Mouse (Mus musculus) intestine, postnatal 0 days (tissue): ENCODE measurements around the gene Celf3. TPM values are rescaled to one million over a fixed set of nuclear protein-coding genes. Genes with fewer than 3 reads are reported as not detected.

ENCODE experiments used
- ATAC-seq: fragments of 200-750 bp; cut with Nextera tagmentation; 2 replicates; pipeline ENCODE4 v1.8.0; 2017; ENCODE audit warnings: mild to moderate bottlenecking, moderate TSS enrichment, moderate library complexity
- H3K27ac ChIP-seq: fragments of 300-500 bp; sonication (generic); 2 replicates; pipeline ENCODE4 v1.5.1; 2014; ENCODE audit warnings: mild to moderate bottlenecking, low read depth, low read length, moderate library complexity
- H3K27me3 ChIP-seq: fragments of 300-500 bp; sonication (generic); replicated peaks from 2 replicates; pipeline ENCODE4 v1.6.1; 2014; ENCODE audit warnings: low read length, mixed read lengths; ENCODE audit not compliant: control insufficient read depth, insufficient read depth
- H3K36me3 ChIP-seq: fragments of 300-500 bp; sonication (generic); 2 replicates; pipeline ENCODE4 v1.6.1; 2014; ENCODE audit warnings: mild to moderate bottlenecking, moderate library complexity; ENCODE audit not compliant: control insufficient read depth, insufficient read depth
- H3K4me1 ChIP-seq: fragments of 300-500 bp; sonication (generic); replicated peaks from 2 replicates; pipeline ENCODE4 v1.6.1; 2014; ENCODE audit warnings: antibody characterized with exemption, low read length, mixed read lengths; ENCODE audit not compliant: control insufficient read depth, insufficient read depth
- H3K4me2 ChIP-seq: fragments of 300-500 bp; sonication (generic); replicated peaks from 2 replicates; pipeline ENCODE4 v1.6.1; 2014; ENCODE audit warnings: low read depth, mild to moderate bottlenecking, moderate library complexity
- H3K4me3 ChIP-seq: fragments of 300-500 bp; sonication (generic); 2 replicates; pipeline ENCODE4 v1.5.1; 2014; ENCODE audit warnings: low read depth, low read length
- H3K9ac ChIP-seq: fragments of 300-500 bp; sonication (generic); 2 replicates; pipeline ENCODE4 v1.6.1; 2014; ENCODE audit warnings: mild to moderate bottlenecking, low read depth, low read length
- H3K9me3 ChIP-seq: fragments of 300-500 bp; sonication (generic); 2 replicates; pipeline ENCODE4 v1.6.1; 2016; ENCODE audit warnings: mixed run types; ENCODE audit not compliant: control insufficient read depth
- CTCF ChIP-seq: sonication (generic); IDR thresholded peaks from 2 replicates; pipeline ENCODE4 v1.5.1; 2016; ENCODE audit warnings: low read depth, mild to moderate bottlenecking, control low read depth, antibody characterized with exemption, moderate library complexity
- WGBS: fragments of 180-500 bp; shearing (Covaris S2); extraction: QIAGEN DNeasy Blood & Tissue Kit; methylation state at CpG from one replicate; pipeline ENCODE4 v1.1.7; 2014; 5-methylcytosine and 5-hydroxymethylcytosine counted together
- polyA plus RNA-seq: library from polyadenylated mRNA; unstranded; fragments of >200 nt; fragmentation: Nextera tagmentation; extraction: Ambion mirVana; gene quantifications from 2 replicates; pipeline ENCODE4 v1.2.1, GENCODE M21; 2015

Celf3 gene
- polyA plus RNA-seq, 1 experiment from 2014 or later: 12.2 TPM

DNA sequence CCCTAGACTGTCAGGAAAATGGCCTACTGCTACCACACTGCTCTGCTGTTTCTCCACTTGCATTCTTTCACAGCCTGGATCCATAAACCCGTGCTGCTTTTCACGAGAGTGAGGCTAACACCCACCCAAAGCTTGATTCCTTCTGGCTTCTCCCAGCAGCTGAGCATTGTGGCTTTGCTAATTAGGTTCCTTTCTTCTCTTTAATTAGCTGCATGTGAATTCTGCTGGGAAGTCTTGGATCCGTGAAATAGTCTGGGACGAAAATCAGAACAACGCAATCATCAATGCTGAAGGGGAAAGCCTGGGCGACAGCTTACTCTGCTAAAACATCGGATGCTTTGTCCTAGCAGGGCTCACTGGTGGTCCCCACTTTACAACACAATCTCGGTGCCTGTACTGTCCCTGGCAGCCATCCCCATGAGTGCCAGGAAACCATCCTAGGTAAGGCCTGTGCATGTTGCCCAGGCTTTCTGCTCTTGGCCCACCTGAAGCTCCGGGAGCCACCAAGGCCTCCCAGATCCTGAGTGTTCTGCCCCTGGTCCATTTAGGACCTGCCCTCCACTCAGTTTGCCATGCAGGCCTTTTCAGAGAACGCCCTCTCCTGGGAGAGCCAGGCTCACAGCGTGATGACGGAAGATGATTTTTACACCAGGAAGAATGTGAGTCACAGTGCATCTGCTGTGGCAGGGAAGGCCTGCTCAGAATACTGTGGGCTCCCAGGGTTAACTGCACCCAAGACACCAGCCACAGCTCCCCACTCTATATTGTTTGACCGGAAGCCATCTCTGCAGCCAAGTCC, 12.3 kb upstream of the Celf3 start:
- no peaks in the 10 kb centered on the region for H3K36me3 ChIP-seq
- H3K4me2 ChIP-seq: no peak overlapping the region
- no peak overlapping the region for H3K27ac ChIP-seq
- no peaks in the 10 kb centered on the region for H3K9me3 ChIP-seq
- no peaks in the 10 kb centered on the region for H3K4me1 ChIP-seq
- H3K9ac ChIP-seq: no peak overlapping the region
- no peak for ATAC-seq
- no peak for TF ChIP-seq CTCF
- no peak overlapping the region for H3K4me3 ChIP-seq
- H3K27me3 ChIP-seq: no peaks in the 10 kb centered on the region
- 78% methylated on average over 13 of the region's 13 CpGs for WGBS

- TF ChIP-seq CTCF: no peak
- Histone ChIP-seq H3K27me3 (no peaks in the 10 kb centered on the region), H3K4me3 (no peak overlapping the region), H3K27ac (no peak overlapping the region), H3K4me1 (no peaks in the 10 kb centered on the region), H3K9ac (no peak overlapping the region), H3K36me3 (no peaks in the 10 kb centered on the region), H3K4me2 (no peak overlapping the region), H3K9me3 (no peaks in the 10 kb centered on the region)
- ATAC-seq: no peak
- WGBS: 52% methylated on average over 3 of the region's 3 CpGs
These were observed 9.2 kb upstream of the Celf3 start for GRCm38 (mm10) chr3:94468931-94469330.

GRCm38 (mm10) chr3:94472447-94473114, 5.5 kb upstream of the Celf3 start:
- peak overlapping the region; percentile 7; the same call in 1 of the 2 replicates for H3K27ac ChIP-seq
- H3K27me3 ChIP-seq: no peaks in the 10 kb centered on the region
- no peak overlapping the region for H3K4me3 ChIP-seq
- peak; percentile 67 for ATAC-seq
- H3K36me3 ChIP-seq: no peaks in the 10 kb centered on the region
- no peak overlapping the region for H3K9ac ChIP-seq
- H3K4me1 ChIP-seq: no peaks in the 10 kb centered on the region
- H3K9me3 ChIP-seq: no peaks in the 10 kb centered on the region
- TF ChIP-seq CTCF: no peak
- H3K4me2 ChIP-seq: peak overlapping the region; percentile 37
- 12% methylated on average over 28 of the region's 28 CpGs for WGBS

DNA sequence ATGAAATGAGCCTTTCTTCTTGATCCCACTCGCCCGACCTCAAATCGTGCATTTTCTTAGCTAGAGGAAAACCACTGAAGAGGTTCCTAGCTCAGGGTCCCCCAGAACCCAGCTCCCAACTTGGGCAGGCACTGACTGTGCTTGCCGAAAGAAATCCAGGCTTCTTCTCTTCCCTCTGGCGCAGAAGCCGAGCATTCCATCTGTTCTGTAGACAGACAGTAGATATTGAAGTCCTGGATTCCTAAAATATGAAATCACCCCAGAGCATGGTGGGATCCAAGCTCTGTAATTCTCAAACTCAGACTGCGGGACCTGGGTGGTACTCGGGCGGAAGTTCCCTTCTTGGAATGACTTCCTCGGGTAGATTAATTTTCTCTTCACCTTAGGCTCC, 5.0 kb upstream of the Celf3 start:
- H3K9ac ChIP-seq: no peak overlapping the region
- 45% methylated on average over 10 of the region's 10 CpGs for WGBS
- peak overlapping the region; percentile 37; the same call in 1 of the 2 replicates for H3K4me2 ChIP-seq
- no peaks in the 10 kb centered on the region for H3K27me3 ChIP-seq
- TF ChIP-seq CTCF: no peak
- H3K9me3 ChIP-seq: no peaks in the 10 kb centered on the region
- no peak overlapping the region for H3K4me3 ChIP-seq
- no peaks in the 10 kb centered on the region for H3K4me1 ChIP-seq
- H3K36me3 ChIP-seq: no peaks in the 10 kb centered on the region
- ATAC-seq: 0 out of 2 replicates have a peak, but pooled peaks have one; percentile 5
- H3K27ac ChIP-seq: peak overlapping the region; percentile 7; the same call in 1 of the 2 replicates

DNA sequence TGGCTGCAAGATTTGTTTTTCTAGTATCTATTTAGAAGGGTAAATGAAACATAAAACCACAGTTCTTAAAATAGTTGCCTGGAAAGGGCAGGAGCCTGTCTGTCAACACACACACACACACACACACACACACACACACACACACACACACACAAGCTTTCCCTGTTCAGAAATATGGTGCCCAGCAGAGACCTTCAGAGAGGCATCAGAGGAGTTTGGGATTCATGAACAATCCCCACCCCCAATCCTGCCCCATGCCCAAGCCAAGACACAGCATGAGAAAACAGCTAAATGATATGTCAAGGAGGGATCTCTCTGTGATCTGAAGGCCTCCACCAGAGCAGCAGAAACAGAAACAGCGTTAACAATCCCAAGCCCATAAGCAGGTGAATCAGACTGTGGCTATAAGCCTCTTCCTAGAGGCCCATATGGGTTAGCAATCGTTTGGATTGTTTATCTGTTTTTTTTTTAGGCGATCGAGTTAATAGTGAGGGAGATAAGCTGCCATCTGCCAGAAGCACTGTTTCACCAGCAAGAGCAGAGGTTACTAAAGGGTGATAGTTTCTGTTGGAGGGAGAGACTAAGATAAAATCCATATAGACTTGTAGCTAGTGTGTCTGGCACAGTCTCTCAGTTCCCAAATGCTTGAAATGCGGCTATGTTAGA, 4.4 kb upstream of the Celf3 start:
- no peak for TF ChIP-seq CTCF

More for the DNA sequence above, 4.4 kb upstream of the Celf3 start:
- Histone ChIP-seq H3K4me2 (no peak overlapping the region), H3K9me3 (no peaks in the 10 kb centered on the region), H3K27ac (no peak overlapping the region), H3K27me3 (peaks cover 3% of the 10 kb centered on the region), H3K36me3 (no peaks in the 10 kb centered on the region), H3K4me1 (no peaks in the 10 kb centered on the region), H3K9ac (no peak overlapping the region), H3K4me3 (no peak overlapping the region)
- ATAC-seq: no peak
- WGBS: 34% methylated on average over 5 of the region's 5 CpGs
